Mouse (Mus musculus) kidney, adult 2 months (tissue): ENCODE results near the gene Zbtb12. TPM values are rescaled to one million over a fixed set of nuclear protein-coding genes. Genes with fewer than 3 reads are reported as not detected.

Source experiments
- DNase-seq: peaks from one replicate; pipeline ENCODE4 v3.0.0; 2021
- H3K27ac ChIP-seq: fragments of 200-500 bp; 2 replicates; pipeline ENCODE4 v1.5.1; 2012; ENCODE audit warnings: low read depth, low read length, control low read depth, inconsistent platforms; ENCODE audit not compliant: insufficient read depth
- H3K27me3 ChIP-seq: fragments of 200-500 bp; replicated peaks from 2 replicates; pipeline ENCODE4 v1.6.1; 2012; ENCODE audit warnings: mild to moderate bottlenecking, moderate library complexity, low read length, inconsistent platforms; ENCODE audit not compliant: control insufficient read depth, insufficient read depth
- H3K36me3 ChIP-seq: fragments of 200-500 bp; 2 replicates; pipeline ENCODE4 v1.6.1; 2012; ENCODE audit warnings: mild to moderate bottlenecking, moderate library complexity, low read length, inconsistent platforms; ENCODE audit not compliant: control insufficient read depth, insufficient read depth
- H3K4me1 ChIP-seq: fragments of 200-500 bp; 2 replicates; pipeline ENCODE4 v1.6.1; 2011; ENCODE audit warnings: low read length; ENCODE audit not compliant: control insufficient read depth, insufficient read depth
- H3K4me3 ChIP-seq: fragments of 200-500 bp; 2 replicates; pipeline ENCODE4 v1.5.1; 2011; ENCODE audit warnings: mild to moderate bottlenecking, low read depth, low read length, control low read depth; ENCODE audit not compliant: insufficient read depth
- CTCF ChIP-seq: fragments of 200-500 bp; conservative IDR thresholded peaks from 2 replicates; pipeline ENCODE4 v1.5.1; 2011; ENCODE audit warnings: low read depth, mild to moderate bottlenecking, control low read depth, low read length, moderate library complexity, mixed read lengths; ENCODE audit not compliant: insufficient read depth, insufficient read length
- POLR2A ChIP-seq: fragments of 200-500 bp; IDR thresholded peaks from one replicate; pipeline ENCODE4 v1.6.1; 2011; ENCODE audit warnings: low read depth, low read length, control low read depth
- WGBS: fragments of 180-500 bp; shearing (Covaris S2); methylation state at CpG from one replicate; pipeline ENCODE4 v1.1.7; 2018; 5-methylcytosine and 5-hydroxymethylcytosine counted together
- polyA plus RNA-seq: library from polyadenylated mRNA; depleted of rRNA; stranded (reverse); fragments of >200 nt; gene quantifications from 2 replicates; pipeline ENCODE4 v1.2.3, GENCODE M21; 2012

The Zbtb12 gene
- polyA plus RNA-seq, 1 experiment: 9.4 TPM

- H3K27ac ChIP-seq: no peak overlapping the region
- H3K36me3 ChIP-seq: peaks cover under 1% of the 10 kb centered on the region
- TF ChIP-seq CTCF (no peak), POLR2A (no peak)
- H3K4me1 ChIP-seq: no peaks in the 10 kb centered on the region
- H3K4me3 ChIP-seq: no peak overlapping the region
- WGBS: 72% methylated on average over 9 of the region's 9 CpGs
- H3K27me3 ChIP-seq: no peaks in the 10 kb centered on the region
- DNase-seq: peak; percentile 22
Measured at GRCm38 (mm10) chr17:34902895-34903294, 23.6 kb downstream of the Zbtb12 start.

GRCm38 (mm10) chr17:34910982-34911381 lies 31.7 kb downstream of the Zbtb12 start:
- H3K4me1 ChIP-seq: peaks cover 4% of the 10 kb centered on the region; the same call in 1 of the 2 replicates
- 0 out of 2 replicates have a peak overlapping the region, but pooled peaks have one; percentile 1 for H3K27ac ChIP-seq
- H3K4me3 ChIP-seq: no peak overlapping the region
- H3K36me3 ChIP-seq: peaks cover 3% of the 10 kb centered on the region
- no peaks in the 10 kb centered on the region for H3K27me3 ChIP-seq
- 51% methylated on average over 10 of the region's 10 CpGs for WGBS
- DNase-seq: peak; percentile 83
- TF ChIP-seq CTCF (no peak), POLR2A (no peak)

GRCm38 (mm10) chr17:34911945-34912351 lies 32.7 kb downstream of the Zbtb12 start:
- DNase-seq: peak; percentile 87
- WGBS: 23% methylated on average over 5 of the region's 5 CpGs
- peaks cover 3% of the 10 kb centered on the region for H3K36me3 ChIP-seq
- TF ChIP-seq CTCF (peak; percentile 88), POLR2A (no peak)
- H3K27me3 ChIP-seq: no peaks in the 10 kb centered on the region
- peaks cover 4% of the 10 kb centered on the region; the same call in 1 of the 2 replicates for H3K4me1 ChIP-seq
- H3K4me3 ChIP-seq: no peak overlapping the region
- H3K27ac ChIP-seq: no peak overlapping the region

GRCm38 (mm10) chr17:34913930-34914665 lies 34.8 kb downstream of the Zbtb12 start, which contains the start of gene Slc44a4:
Gene Slc44a4, plus strand, starts transcription at chr17:34914466.
- TF ChIP-seq CTCF: no peak
- TF ChIP-seq POLR2A: no peak
- no peaks in the 10 kb centered on the region for H3K27me3 ChIP-seq
- peak; percentile 70 for DNase-seq
- peak within 1 kb of the TSS; percentile 82 for H3K27ac ChIP-seq
- peak within 1 kb of the TSS; percentile 60 for H3K4me3 ChIP-seq
- H3K4me1 ChIP-seq: peaks cover 4% of the 10 kb centered on the region; the same call in 1 of the 2 replicates
- H3K36me3 ChIP-seq: no peaks in the 10 kb centered on the region; the same call in 1 of the 2 replicates
- WGBS: 35% methylated on average over 18 of the region's 18 CpGs

- DNase-seq: peak; percentile 92
- H3K36me3 ChIP-seq: no peaks in the 10 kb centered on the region; the same call in 1 of the 2 replicates
- peak overlapping the region; percentile 60 for H3K4me3 ChIP-seq
- H3K27ac ChIP-seq: peak overlapping the region; percentile 82
- TF ChIP-seq POLR2A: no peak
- TF ChIP-seq CTCF: peak; percentile 67
- no peaks in the 10 kb centered on the region for H3K27me3 ChIP-seq
- 12% methylated on average over 11 of the region's 11 CpGs for WGBS
- H3K4me1 ChIP-seq: peaks cover 4% of the 10 kb centered on the region; the same call in 1 of the 2 replicates
Measured at GRCm38 (mm10) chr17:34915410-34915831, 36.1 kb downstream of the Zbtb12 start.

- Histone ChIP-seq H3K27me3 (no peaks in the 10 kb centered on the region), H3K27ac (no peak overlapping the region), H3K4me1 (no peaks in the 10 kb centered on the region; the same call in 1 of the 2 replicates), H3K4me3 (no peak overlapping the region), H3K36me3 (no peaks in the 10 kb centered on the region; the same call in 1 of the 2 replicates)
- WGBS: 87% methylated on average over 5 of the region's 5 CpGs
- no peak for TF ChIP-seq CTCF
- TF ChIP-seq POLR2A: no peak
- DNase-seq: no peak
Measured at GRCm38 (mm10) chr17:34916316-34916715, 37.0 kb downstream of the Zbtb12 start.

GRCm38 (mm10) chr17:34917188-34917587 lies 37.9 kb downstream of the Zbtb12 start:
- 78% methylated on average over 9 of the region's 9 CpGs for WGBS
- Histone ChIP-seq H3K27ac (no peak overlapping the region), H3K4me1 (no peaks in the 10 kb centered on the region; the same call in 1 of the 2 replicates), H3K27me3 (no peaks in the 10 kb centered on the region), H3K4me3 (no peak overlapping the region), H3K36me3 (no peaks in the 10 kb centered on the region; the same call in 1 of the 2 replicates)
- TF ChIP-seq CTCF: no peak
- no peak for TF ChIP-seq POLR2A
- DNase-seq: no peak
